Mouse (Mus musculus): ENCODE data around the gene Hba-x.
"Not testable (repeated sequence)": the region's sequence is repeated elsewhere in the genome, so short reads cannot be mapped to it uniquely, and the experiment has no call there.

Gene Hba-x

DNA sequence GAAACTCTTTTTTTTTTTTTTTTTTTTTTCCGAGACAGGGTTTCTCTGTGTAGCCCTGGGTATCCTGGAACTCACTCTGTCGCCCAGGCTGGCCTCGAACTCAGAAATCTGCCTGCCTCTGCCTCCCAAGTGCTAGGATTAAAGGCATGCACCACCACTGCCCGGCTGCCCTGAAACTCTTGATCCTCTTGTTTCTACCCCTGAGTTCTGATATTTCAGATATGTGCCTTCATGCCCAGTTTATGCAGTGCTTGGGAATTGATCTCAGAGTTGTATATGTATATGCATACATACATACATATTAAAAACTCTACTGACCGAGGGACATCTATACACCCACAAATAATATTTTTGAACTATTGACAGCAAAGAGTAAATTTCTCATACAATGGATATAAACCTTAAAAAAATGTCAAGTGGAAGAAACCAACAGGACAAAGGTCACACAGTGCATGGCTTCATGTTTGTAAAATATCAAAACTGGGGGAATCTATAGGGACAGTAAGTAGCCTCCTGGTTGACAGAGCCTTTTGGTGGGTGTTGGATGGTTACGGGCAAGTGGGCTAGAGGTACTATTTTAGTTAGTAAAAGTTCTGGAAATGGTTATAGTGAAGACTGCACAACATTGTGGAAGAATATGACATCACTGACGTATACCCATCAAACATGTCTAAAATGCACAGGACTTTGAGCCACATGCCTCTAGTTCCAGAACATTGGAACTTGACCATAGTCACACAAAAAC, 9.0 kb downstream of the Hba-x start:
- DNase-seq (ENCODE audit: low read depth, low spot score): no peak

DNA sequence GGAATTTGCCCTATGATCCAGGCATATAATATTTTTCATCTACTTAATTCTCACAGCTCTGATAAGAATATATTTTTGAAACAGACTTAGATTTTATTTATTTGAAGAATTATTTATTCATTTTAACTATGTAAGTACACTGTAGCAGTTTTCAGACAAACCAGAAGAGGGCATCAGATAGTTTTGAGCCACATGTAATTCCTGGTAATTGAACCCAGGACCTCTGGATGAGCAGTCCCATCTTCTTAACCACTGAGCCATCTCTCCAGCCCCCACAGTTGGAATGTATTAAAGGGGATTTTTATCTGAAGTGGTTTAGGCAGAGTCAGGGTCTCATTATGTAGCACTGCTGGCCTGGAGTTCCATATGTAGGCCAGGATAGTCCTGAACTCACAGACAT, 9.7 kb downstream of the Hba-x start:
- not testable (repeated sequence) for DNase-seq (ENCODE audit: low read depth, low spot score)

DNA sequence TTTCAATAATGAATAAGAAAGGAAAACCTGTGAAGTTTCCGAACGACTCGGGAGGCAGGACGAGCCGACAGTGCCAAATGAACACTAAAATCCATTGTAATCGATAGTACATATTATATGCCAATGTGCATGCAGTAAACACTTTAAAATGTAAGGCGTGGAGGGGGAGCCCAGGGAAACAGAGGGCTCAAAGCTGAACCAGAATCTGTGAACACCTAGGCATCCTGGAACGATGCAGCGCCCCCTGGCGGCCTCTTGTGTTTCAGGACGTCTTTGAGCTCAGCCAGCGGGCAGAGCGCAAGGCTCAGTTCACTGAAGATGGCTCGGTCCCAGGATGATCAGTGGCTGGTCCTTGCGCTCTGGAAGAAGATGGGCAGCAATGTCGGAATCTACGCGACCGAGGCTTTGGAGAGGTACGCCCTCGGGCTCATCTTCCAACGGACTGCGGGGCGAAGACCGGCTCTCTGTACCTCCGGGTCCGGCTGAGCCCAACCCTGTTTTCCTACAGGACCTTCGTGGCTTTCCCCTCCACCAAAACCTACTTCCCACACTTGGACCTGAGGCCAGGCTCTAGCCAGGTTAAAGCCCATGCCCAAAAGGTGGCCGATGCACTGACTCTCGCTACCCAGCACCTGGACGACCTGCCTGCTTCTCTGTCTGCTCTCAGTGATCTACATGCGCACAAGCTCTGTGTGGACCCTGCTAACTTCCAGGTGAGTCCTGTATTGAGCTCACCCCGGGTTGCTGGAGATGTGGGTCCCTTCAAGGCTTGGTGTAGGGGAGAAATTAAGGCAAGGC, 10.7 kb downstream of the Hba-x start, which contains the start of gene Hbq1b:
TSS of gene Hbq1b (plus strand) at position 271 of the 798 bp plus-strand sequence.
- peak; percentile 78 for DNase-seq (ENCODE audit: low read depth, low spot score)

- DNase-seq (ENCODE audit: low read depth, low spot score): no peak
Measured at GRCm38 (mm10) chr11:32287493-32287825, 11.3 kb downstream of the Hba-x start.

- not testable (repeated sequence) for DNase-seq (ENCODE audit: low read depth, low spot score)
Measured at GRCm38 (mm10) chr11:32292819-32293218, 16.6 kb downstream of the Hba-x start.

GRCm38 (mm10) chr11:32293479-32293878, 17.3 kb downstream of the Hba-x start:
- not testable (repeated sequence) for DNase-seq (ENCODE audit: low read depth, low spot score)

- not testable (repeated sequence) for DNase-seq (ENCODE audit: low read depth, low spot score)
Measured at GRCm38 (mm10) chr11:32296203-32296602, 20.0 kb downstream of the Hba-x start, which contains the start of gene Hba-a2. Gene Hba-a2, plus strand, starts transcription at chr11:32296489.

DNA sequence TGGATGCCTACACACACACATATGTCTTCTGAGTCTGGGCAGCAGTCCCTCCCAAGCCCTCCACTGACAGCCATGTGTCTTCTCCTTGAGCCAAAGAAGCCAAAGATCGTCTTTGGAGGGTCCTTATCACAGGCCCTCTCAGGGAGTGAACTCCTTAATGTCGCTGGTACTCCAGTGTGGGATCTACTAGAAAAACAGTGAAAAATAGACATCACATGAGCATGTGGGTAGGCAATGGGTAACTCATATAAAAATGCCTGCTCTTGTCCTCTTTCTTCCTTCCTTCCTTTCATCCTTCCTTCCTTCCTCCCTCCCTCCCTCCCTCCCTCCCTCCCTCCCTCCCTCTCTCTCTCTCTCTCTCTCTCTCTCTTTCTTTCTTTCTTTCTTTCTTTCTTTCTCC, 21.2 kb downstream of the Hba-x start:
- not testable (repeated sequence) for DNase-seq (ENCODE audit: low read depth, low spot score)

GRCm38 (mm10) chr11:32297866-32298531, 21.8 kb downstream of the Hba-x start:
- DNase-seq (ENCODE audit: low read depth, low spot score): no peak

- DNase-seq (ENCODE audit: low read depth, low spot score): no peak
Measured at GRCm38 (mm10) chr11:32298532-32298918, 22.3 kb downstream of the Hba-x start.

DNA sequence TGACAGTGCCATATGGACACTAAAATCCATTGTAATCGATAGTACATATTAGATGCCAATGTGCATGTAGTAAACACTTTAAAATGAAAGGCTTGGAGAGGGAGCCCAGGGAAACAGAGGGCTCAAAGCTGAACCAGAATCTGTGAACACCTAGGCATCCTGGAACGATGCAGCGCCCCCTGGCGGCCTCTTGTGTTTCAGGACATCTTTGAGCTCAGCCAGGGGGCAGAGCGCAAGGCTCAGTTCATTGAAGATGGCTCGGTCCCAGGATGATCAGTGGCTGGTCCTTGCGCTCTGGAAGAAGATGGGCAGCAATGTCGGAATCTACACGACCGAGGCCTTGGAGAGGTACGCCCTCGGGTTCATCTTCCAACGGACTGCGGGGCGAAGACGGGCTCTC, 23.7 kb downstream of the Hba-x start, which contains the start of gene Hbq1a:
TSS of gene Hbq1a (plus strand) at position 205 of the 400 bp plus-strand sequence.
- not testable (repeated sequence) for DNase-seq (ENCODE audit: low read depth, low spot score)

- no peak for DNase-seq (ENCODE audit: low read depth, low spot score)
Measured at GRCm38 (mm10) chr11:32300279-32301267, 24.4 kb downstream of the Hba-x start.

- no peak for DNase-seq (ENCODE audit: low read depth, low spot score)
Measured at GRCm38 (mm10) chr11:32301506-32301905, 25.3 kb downstream of the Hba-x start.

- no peak for DNase-seq (ENCODE audit: low read depth, low spot score)
Measured at GRCm38 (mm10) chr11:32302824-32303419, 26.7 kb downstream of the Hba-x start.

DNA sequence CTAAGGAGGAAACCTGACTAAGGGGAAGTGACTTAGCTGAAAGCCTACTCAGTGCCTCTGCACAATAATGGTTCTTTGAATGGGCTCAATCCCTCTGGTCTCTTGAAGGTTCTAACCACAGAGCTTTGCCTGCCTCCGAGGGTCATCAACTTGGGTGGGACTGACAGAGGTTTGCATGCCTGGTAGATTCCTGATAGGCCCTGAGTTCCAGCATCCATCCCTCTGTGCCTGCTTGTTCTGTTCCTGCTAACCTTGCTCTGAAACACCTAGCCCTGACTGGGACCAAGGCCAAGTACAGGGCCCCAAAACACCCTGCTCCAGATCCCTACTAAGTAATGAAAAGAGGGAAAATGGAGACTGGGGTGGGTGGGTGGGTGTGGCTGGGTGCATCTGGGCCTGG, 27.3 kb downstream of the Hba-x start:
- no peak for DNase-seq (ENCODE audit: low read depth, low spot score)

DNA sequence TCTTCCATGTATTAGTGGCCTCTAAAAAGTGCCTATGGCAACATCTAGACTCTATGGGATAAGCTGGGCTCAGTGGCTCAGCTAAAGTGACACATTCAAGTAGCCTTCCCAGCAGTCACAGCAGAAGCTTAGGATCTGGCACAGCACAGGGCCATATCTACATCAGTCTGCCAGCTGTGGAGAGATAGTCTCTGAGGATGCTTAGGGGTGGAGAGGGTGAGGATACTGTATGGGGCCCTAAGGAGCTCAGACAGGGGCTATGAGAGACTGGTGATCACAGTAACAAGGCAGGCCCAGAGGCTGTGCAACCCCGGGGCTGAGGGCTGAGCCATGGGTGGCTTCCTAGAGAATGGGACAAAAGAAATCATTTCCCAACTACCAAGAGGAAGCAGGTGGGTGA, 30.8 kb downstream of the Hba-x start:
- DNase-seq (ENCODE audit: low read depth, low spot score): no peak

DNA sequence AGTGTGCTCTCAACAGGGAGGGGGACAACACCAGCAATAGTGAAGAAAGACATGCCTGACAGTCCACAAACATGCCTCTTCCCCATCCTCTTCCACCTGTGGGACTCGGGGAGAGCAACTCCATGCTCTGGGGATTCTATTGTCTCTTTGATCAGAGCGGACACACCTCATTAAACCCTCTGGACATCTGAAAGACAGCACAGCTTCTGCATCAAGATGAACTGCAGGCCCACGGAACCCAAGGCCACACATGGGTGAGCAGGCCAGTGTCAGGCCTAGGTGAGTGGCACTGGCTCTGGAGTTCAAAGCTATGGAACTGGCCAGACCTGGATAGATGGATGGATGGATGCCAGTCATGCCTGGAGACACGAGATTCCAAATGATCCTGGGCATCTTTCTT, 33.2 kb downstream of the Hba-x start:
- DNase-seq (ENCODE audit: low read depth, low spot score): no peak

GRCm38 (mm10) chr11:32309928-32310327, 33.7 kb downstream of the Hba-x start:
- no peak for DNase-seq (ENCODE audit: low read depth, low spot score)

- DNase-seq (ENCODE audit: low read depth, low spot score): no peak
Measured at GRCm38 (mm10) chr11:32316009-32316408, 39.8 kb downstream of the Hba-x start.

DNA sequence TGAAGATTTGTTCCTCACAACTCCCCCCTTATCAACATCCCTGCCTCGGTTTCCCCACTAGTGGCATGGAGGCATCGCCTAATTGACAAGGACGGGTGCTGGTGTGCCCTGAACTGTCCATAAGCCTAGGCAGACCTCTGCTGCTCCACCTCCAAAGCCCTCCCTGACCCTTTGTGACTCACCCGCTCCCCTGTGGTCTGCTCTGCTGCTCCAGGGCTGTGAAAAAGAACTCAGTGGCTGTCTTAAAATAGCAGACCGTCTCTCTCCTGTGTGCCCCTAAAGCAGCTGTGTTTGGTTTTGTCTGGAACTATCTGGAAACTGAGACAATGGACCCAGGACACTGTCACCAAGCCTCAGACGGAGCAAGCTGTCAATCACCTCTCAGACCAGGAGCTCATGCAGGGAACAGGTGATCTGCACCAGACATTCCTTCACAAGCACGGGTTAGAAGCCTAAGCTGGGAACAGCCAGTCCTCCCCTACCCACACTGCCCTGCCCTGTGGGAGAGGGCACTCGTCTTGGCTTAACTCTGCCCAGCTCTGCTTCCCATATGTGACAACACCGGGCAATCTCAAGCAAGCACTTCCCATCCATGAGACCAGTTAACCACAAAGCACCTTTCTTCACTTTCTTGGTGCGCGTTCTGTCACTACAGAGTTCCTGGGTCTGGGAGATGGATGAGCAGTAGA, 44.5 kb downstream of the Hba-x start:
- no peak for DNase-seq (ENCODE audit: low read depth, low spot score)

Data from mesoderm, embryonic 11.5 days (tissue).